Comparison of ENCODE assay signal across 25 mouse cellular contexts in genomic region chr14:118207347-118207746, GRCm38 (mm10). TPM values are rescaled to one million over a fixed set of nuclear protein-coding genes. Genes with fewer than 3 reads are reported as not detected.
DNase-seq lines count a peak whose midpoint lies in the region; ATAC-seq and TF ChIP-seq lines count a peak whose summit lies in the region.
"Had no signal": no experiment of that assay in that cellular context is flagged by ENCODE, and none has a peak within 500 bp of the region (broad histone marks: within the 10 kb centered on the region; RNA-seq: fewer than 3 reads in every experiment).

No protein-coding gene starts in this region.

- no peak for DNase-seq in heart, adult 2 months
- DNase-seq in heart, postnatal 4 days: no peak
- no peak for DNase-seq in lung, embryonic 14.5 days
- DNase-seq in lung, postnatal 4 days: no peak
- no peak for DNase-seq in G1E (ENCODE audit: low spot score)
- peak; percentile 30 for DNase-seq in mesoderm, embryonic 11.5 days (ENCODE audit: low read depth, low spot score)
- DNase-seq in urinary bladder, adult 2 months (ENCODE audit: low spot score): no peak
- no peak for DNase-seq in thymus, postnatal 4 days
- DNase-seq: adrenal gland, postnatal 10 days; cerebellum, adult 9-10 months; embryo, embryonic 11 days; heart, postnatal 14 days; layer of hippocampus, adult 9-11 months; liver, embryonic 13.5 days; lung, postnatal 14 days; spleen, adult 18-20 months; thymus, postnatal 25 days had no signal

- no peaks in the 10 kb centered on the region for H3K36me3 ChIP-seq in heart, adult 2 months (ENCODE audit: control insufficient read depth, insufficient read depth, low read length)
- no peaks in the 10 kb centered on the region for H3K36me3 ChIP-seq in lung, embryonic 14.5 days (ENCODE audit: insufficient read depth)
- H3K36me3 ChIP-seq in G1E (replicated peaks): no peaks in the 10 kb centered on the region
- H3K36me3 ChIP-seq: heart, embryonic 10.5 days; liver, embryonic 13.5 days; midbrain, embryonic 12.5 days; stomach, embryonic 15.5 days had no signal

- TF ChIP-seq CTCF in heart, adult 2 months (IDR thresholded peaks at IDR 0.05): peak; percentile 24
- peak; percentile 45 for TF ChIP-seq CTCF in lung, embryonic 14.5 days (IDR thresholded peaks at IDR 0.05; ENCODE audit: low read depth)
- peak; percentile 43 for TF ChIP-seq CTCF in G1E (IDR thresholded peaks at IDR 0.05; ENCODE audit: low read depth, low read length)

- no peaks in the 10 kb centered on the region for H3K9me3 ChIP-seq in lung, embryonic 14.5 days (ENCODE audit: low read depth, low read length)
- peaks cover 2% of the 10 kb centered on the region for H3K9me3 ChIP-seq in G1E (replicated peaks)
- H3K9me3 ChIP-seq: heart, embryonic 10.5 days; liver, embryonic 13.5 days; midbrain, embryonic 12.5 days; stomach, embryonic 15.5 days had no signal

- H3K4me2 ChIP-seq in lung, embryonic 14.5 days: no peak overlapping the region
- H3K4me2 ChIP-seq: forebrain, embryonic 13.5 days; liver, embryonic 13.5 days; midbrain, embryonic 12.5 days; stomach, embryonic 15.5 days had no signal

- H3K4me1 ChIP-seq in heart, adult 2 months (ENCODE audit: control insufficient read depth, insufficient read depth, low read length): no peaks in the 10 kb centered on the region
- H3K4me1 ChIP-seq in lung, embryonic 14.5 days (ENCODE audit: insufficient read depth): no peaks in the 10 kb centered on the region
- H3K4me1 ChIP-seq in G1E (ENCODE audit: insufficient read depth, low read depth, low read length): peaks cover 14% of the 10 kb centered on the region
- H3K4me1 ChIP-seq: heart, embryonic 10.5 days; liver, embryonic 13.5 days; stomach, embryonic 15.5 days had no signal

- intact Hi-C loops in heart, adult 2 months (cut with DNase I): no loop called here

- H3K27me3 ChIP-seq in heart, adult 2 months (ENCODE audit: control insufficient read depth, insufficient read depth, low read length): no peaks in the 10 kb centered on the region
- no peaks in the 10 kb centered on the region for H3K27me3 ChIP-seq in lung, embryonic 14.5 days (ENCODE audit: insufficient read depth, low read length)
- H3K27me3 ChIP-seq in G1E (ENCODE audit: insufficient read depth, low read length): peaks cover 12% of the 10 kb centered on the region
- H3K27me3 ChIP-seq: liver, embryonic 13.5 days; stomach, embryonic 15.5 days had no signal

- no peak for TF ChIP-seq POLR2A in heart, adult 2 months (IDR thresholded peaks at IDR 0.05; ENCODE audit: insufficient read depth, low read depth, low read length)

- H3K27ac ChIP-seq in heart, adult 2 months: no peak overlapping the region
- H3K27ac ChIP-seq in lung, embryonic 14.5 days (ENCODE audit: low read depth): no peak overlapping the region
- H3K27ac ChIP-seq: forebrain, embryonic 13.5 days; heart, embryonic 10.5 days; liver, embryonic 13.5 days; midbrain, embryonic 12.5 days; stomach, embryonic 15.5 days had no signal

- no peaks in the 10 kb centered on the region for H3K79me2 ChIP-seq in heart, adult 2 months (replicated peaks; ENCODE audit: control insufficient read depth, insufficient read depth, low read length)

- no peak overlapping the region for H3K9ac ChIP-seq in heart, adult 2 months (ENCODE audit: low read depth, low read length)
- no peak overlapping the region for H3K9ac ChIP-seq in lung, embryonic 14.5 days
- H3K9ac ChIP-seq: forebrain, embryonic 13.5 days; liver, embryonic 13.5 days; midbrain, embryonic 12.5 days; stomach, embryonic 15.5 days had no signal

- WGBS in heart, adult 2 months: 76% methylated on average over 3 of the region's 3 CpGs
- WGBS in lung, embryonic 14.5 days: 78% methylated on average over 3 of the region's 3 CpGs

- no peak for TF ChIP-seq EP300 in heart, adult 2 months (IDR thresholded peaks at IDR 0.05; ENCODE audit: insufficient read depth, low read depth, low read length)

- ATAC-seq in lung, embryonic 14.5 days (ENCODE audit: insufficient read depth): no peak
- no peak for ATAC-seq in G1E (ENCODE audit: extremely low read depth, insufficient number of reproducible peaks, low FRiP score, poor library complexity, severe bottlenecking)
- ATAC-seq: forebrain, embryonic 13.5 days had no signal

- no peak overlapping the region for H3K4me3 ChIP-seq in heart, adult 2 months
- no peak overlapping the region for H3K4me3 ChIP-seq in lung, embryonic 14.5 days (ENCODE audit: low read depth, low read length)
- no peak overlapping the region for H3K4me3 ChIP-seq in G1E (ENCODE audit: low read depth, low read length)
- H3K4me3 ChIP-seq: forebrain, embryonic 13.5 days; heart, embryonic 10.5 days; liver, embryonic 13.5 days; midbrain, embryonic 12.5 days; stomach, embryonic 15.5 days had no signal

RNA-seq across cellular contexts. Expression of gene Sox21, which starts 29.5 kb away (rescaled TPM):
- not detected for total RNA-seq in heart, adult 2 months (2021)
- polyA plus RNA-seq in heart, adult 2 months (2012; rRNA removed): 0.21 TPM in 1 of 2 replicates, not detected in the other
- not detected for total RNA-seq in heart, postnatal 4 days (2021)
- polyA plus RNA-seq in lung, embryonic 14.5 days (2014; fragmentation: Nextera tagmentation; extraction: Ambion mirVana): 1.2 and 1.4 TPM in 2 replicates
- total RNA-seq in G1E (2014; fragmentation: Nextera tagmentation): 3.0 and 4.6 TPM in 2 replicates
- total RNA-seq in G1E (2017): 1.2 and 1.3 TPM in 2 replicates
- 9.0 and 10.9 TPM in 2 replicates for polyA plus RNA-seq in G1E (2012)
- 0.06 and 0.07 TPM in 2 replicates for polyA plus RNA-seq in urinary bladder, adult 2 months (2012; rRNA removed)
- total RNA-seq: adrenal gland, postnatal 10 days; gastrocnemius, adult 18-20 months had no signal
- polyA plus RNA-seq: intestine, embryonic 14.5 days; kidney, embryonic 16.5 days; liver, embryonic 13.5 days had no signal

RNA-seq across cellular contexts. Expression of gene Gm9376, which starts 59.4 kb away (rescaled TPM):
- not detected for total RNA-seq in heart, adult 2 months (2021)
- not detected in 2 replicates for polyA plus RNA-seq in heart, adult 2 months (2012; rRNA removed)
- total RNA-seq in heart, postnatal 4 days (2021): not detected
- not detected in 2 replicates for polyA plus RNA-seq in lung, embryonic 14.5 days (2014; fragmentation: Nextera tagmentation; extraction: Ambion mirVana)
- total RNA-seq in G1E (2014; fragmentation: Nextera tagmentation): not detected in 2 replicates
- not detected in 2 replicates for total RNA-seq in G1E (2017)
- not detected in 2 replicates for polyA plus RNA-seq in G1E (2012)
- polyA plus RNA-seq in urinary bladder, adult 2 months (2012; rRNA removed): not detected in 2 replicates
- total RNA-seq: adrenal gland, postnatal 10 days; gastrocnemius, adult 18-20 months; heart, postnatal 14 days; left cerebral cortex, postnatal 25 days had no signal
- polyA plus RNA-seq: forebrain, embryonic 13.5 days; heart, embryonic 10.5 days; intestine, embryonic 14.5 days; kidney, embryonic 16.5 days; liver, embryonic 13.5 days; midbrain, embryonic 12.5 days; stomach, embryonic 15.5 days had no signal
